Mouse (Mus musculus) stomach, embryonic 14.5 days (tissue): ENCODE measurements around the gene Mast2. TPM values are rescaled to one million over a fixed set of nuclear protein-coding genes. Genes with fewer than 3 reads are reported as not detected.

Experiments
- polyA plus RNA-seq: library from polyadenylated mRNA; unstranded; fragments of >200 nt; fragmentation: Nextera tagmentation; extraction: Ambion mirVana; gene quantifications from 2 replicates; pipeline ENCODE4 v1.2.1, GENCODE M21; 2014

The Mast2 gene
- polyA plus RNA-seq, 1 experiment from 2014 or later: 23.4 TPM

Other genes with a start within 250 kb of the Mast2 start
- 21.6 and 24.6 TPM in 2 replicates for gene Pik3r3, start 242.6 kb downstream of the Mast2 start, polyA plus RNA-seq
- gene Ipp, start 43.4 kb upstream of the Mast2 start, polyA plus RNA-seq: 4.5 and 4.6 TPM in 2 replicates
- 22.1 and 23.5 TPM in 2 replicates for gene Tmem69, start 91.8 kb upstream of the Mast2 start, polyA plus RNA-seq
- 49.2 and 52.2 TPM in 2 replicates for gene Gpbp1l1, start 93.5 kb upstream of the Mast2 start, polyA plus RNA-seq
- 3.8 and 4.7 TPM in 2 replicates for gene Ccdc17, start 132.5 kb upstream of the Mast2 start, polyA plus RNA-seq
- 150 and 162 TPM in 2 replicates for gene Nasp, start 163.8 kb upstream of the Mast2 start, polyA plus RNA-seq
- gene Akr1a1, start 187.5 kb upstream of the Mast2 start, polyA plus RNA-seq: 781 and 795 TPM in 2 replicates
- 1,331 and 1,341 TPM in 2 replicates for gene Prdx1, start 221.4 kb upstream of the Mast2 start, polyA plus RNA-seq
- gene Mmachc, start 244.2 kb upstream of the Mast2 start, polyA plus RNA-seq: 18.4 and 19.1 TPM in 2 replicates
- 40.0 and 44.3 TPM in 2 replicates for gene Ccdc163, start 244.3 kb upstream of the Mast2 start, polyA plus RNA-seq